Mouse (Mus musculus) liver, embryonic 13.5 days (tissue): ENCODE results near the gene Frmpd1. TPM values are rescaled to one million over a fixed set of nuclear protein-coding genes. Genes with fewer than 3 reads are reported as not detected.

ENCODE experiments used
- ATAC-seq: fragments of 200-750 bp; cut with Nextera tagmentation; 2 replicates; pipeline ENCODE4 v1.8.0; 2017; ENCODE audit warnings: low read depth, mild to moderate bottlenecking, moderate number of reproducible peaks, moderate library complexity
- DNase-seq: peaks from one replicate; pipeline ENCODE4 v3.0.0; 2022
- H3K27ac ChIP-seq: fragments of 300-500 bp; sonication (generic); 2 replicates; pipeline ENCODE4 v1.5.1; 2015; ENCODE audit warnings: moderate library complexity, mild to moderate bottlenecking, inconsistent platforms
- H3K27me3 ChIP-seq: fragments of 300-500 bp; sonication (generic); 2 replicates; pipeline ENCODE4 v1.6.1; 2015; ENCODE audit warnings: mild to moderate bottlenecking, inconsistent platforms
- H3K36me3 ChIP-seq: fragments of 300-500 bp; sonication (generic); 2 replicates; pipeline ENCODE4 v1.6.1; 2015; ENCODE audit warnings: mild to moderate bottlenecking, inconsistent platforms
- H3K4me1 ChIP-seq: fragments of 300-500 bp; sonication (generic); replicated peaks from 2 replicates; pipeline ENCODE4 v1.6.1; 2015; ENCODE audit warnings: inconsistent platforms
- H3K4me2 ChIP-seq: fragments of 300-500 bp; sonication (generic); 2 replicates; pipeline ENCODE4 v1.6.1; 2015; ENCODE audit warnings: inconsistent platforms, mild to moderate bottlenecking, moderate library complexity
- H3K4me3 ChIP-seq: fragments of 300-500 bp; sonication (generic); replicated peaks from 2 replicates; pipeline ENCODE4 v1.5.1; 2015; ENCODE audit warnings: mild to moderate bottlenecking, inconsistent platforms
- H3K9ac ChIP-seq: fragments of 300-500 bp; sonication (generic); 2 replicates; pipeline ENCODE4 v1.6.1; 2015; ENCODE audit warnings: mild to moderate bottlenecking, inconsistent platforms
- H3K9me3 ChIP-seq: fragments of 300-500 bp; sonication (generic); replicated peaks from 2 replicates; pipeline ENCODE4 v1.6.1; 2016; ENCODE audit warnings: inconsistent platforms
- WGBS: fragments of 180-500 bp; shearing (Covaris S2); methylation state at CpG from one replicate; pipeline ENCODE4 v1.1.7; 2015; ENCODE audit not compliant: insufficient replicate concordance; 5-methylcytosine and 5-hydroxymethylcytosine counted together
- polyA plus RNA-seq: library from polyadenylated mRNA; unstranded; fragments of >200 nt; fragmentation: Nextera tagmentation; extraction: Ambion mirVana; gene quantifications from 2 replicates; pipeline ENCODE4 v1.2.1, GENCODE M21; 2015

Gene Frmpd1
- polyA plus RNA-seq, 1 experiment from 2014 or later = 0.22 TPM

DNA sequence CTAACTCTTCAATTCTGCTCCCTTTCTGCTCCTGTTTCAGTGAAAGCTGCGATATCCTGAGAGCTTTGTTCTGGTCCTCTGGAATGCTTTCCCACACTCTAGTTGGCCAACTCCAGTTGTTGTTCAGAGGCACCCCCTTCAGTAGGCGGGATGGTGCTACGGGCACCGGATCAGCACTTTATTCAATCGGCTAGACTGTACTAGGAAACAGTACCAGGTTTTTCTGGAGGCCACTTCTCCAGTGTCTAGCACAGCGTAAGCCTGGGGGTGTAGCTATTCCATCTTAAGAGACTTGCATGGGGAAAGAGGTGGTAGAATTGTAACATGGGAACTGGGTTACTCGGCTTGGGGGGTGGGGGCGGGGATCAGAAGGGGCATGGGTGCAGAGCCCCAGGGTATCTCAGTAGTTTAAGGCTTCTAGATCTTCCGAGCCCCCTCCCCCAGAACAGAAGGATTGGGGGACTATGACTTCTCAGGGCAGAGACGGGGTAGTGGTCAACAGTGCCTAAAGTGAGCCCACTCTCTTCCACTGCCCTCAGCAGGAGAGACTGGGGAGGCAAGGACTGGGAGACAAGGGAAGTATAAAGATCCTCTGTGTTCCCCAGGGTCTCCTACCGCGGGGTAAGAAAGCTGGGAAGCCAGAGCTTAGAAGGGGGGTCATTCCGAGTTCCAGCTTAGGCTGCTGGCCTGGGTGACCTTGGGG lies 706 bp upstream of the Frmpd1 start:
- Histone ChIP-seq H3K4me1 (peaks cover 11% of the 10 kb centered on the region), H3K9ac (peak overlapping the region; percentile 57; the same call in 1 of the 2 replicates), H3K27me3 (peaks cover 85% of the 10 kb centered on the region), H3K36me3 (no peaks in the 10 kb centered on the region), H3K4me3 (peak overlapping the region; percentile 62), H3K27ac (no peak overlapping the region), H3K4me2 (peak overlapping the region; percentile 84), H3K9me3 (no peaks in the 10 kb centered on the region)
- WGBS = 30% methylated on average over 13 of the region's 13 CpGs
- 0 out of 2 replicates have a peak, but pooled peaks have one; percentile 5 for ATAC-seq
- no peak for DNase-seq

DNA sequence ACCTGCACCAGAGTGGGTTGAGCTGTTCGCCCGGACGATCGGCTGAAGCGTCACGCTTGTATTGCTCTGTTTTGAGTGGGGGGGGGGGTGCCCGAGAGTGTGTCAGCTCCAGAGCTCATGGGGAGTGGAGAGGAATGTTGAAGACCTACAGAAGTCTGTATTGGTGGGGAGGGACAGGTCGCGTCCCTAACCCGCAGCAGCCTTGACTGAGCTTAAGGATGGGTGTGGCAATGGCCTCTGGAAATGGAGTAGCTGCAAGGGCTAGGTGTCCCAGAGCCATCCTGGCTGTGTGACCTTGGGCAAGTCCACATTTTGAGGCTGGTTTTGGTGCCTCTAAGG lies 625 bp downstream of the Frmpd1 start:
- Histone ChIP-seq H3K27me3 (peaks cover 79% of the 10 kb centered on the region), H3K4me2 (peak overlapping the region; percentile 84), H3K4me3 (peak overlapping the region; percentile 62), H3K9ac (peak overlapping the region; percentile 57), H3K36me3 (no peaks in the 10 kb centered on the region), H3K9me3 (no peaks in the 10 kb centered on the region), H3K27ac (no peak overlapping the region), H3K4me1 (peaks cover 11% of the 10 kb centered on the region)
- WGBS = 4% methylated on average over 10 of the region's 10 CpGs
- DNase-seq (no peak), ATAC-seq (peak; percentile 5; the same call in 1 of the 2 replicates)

DNA sequence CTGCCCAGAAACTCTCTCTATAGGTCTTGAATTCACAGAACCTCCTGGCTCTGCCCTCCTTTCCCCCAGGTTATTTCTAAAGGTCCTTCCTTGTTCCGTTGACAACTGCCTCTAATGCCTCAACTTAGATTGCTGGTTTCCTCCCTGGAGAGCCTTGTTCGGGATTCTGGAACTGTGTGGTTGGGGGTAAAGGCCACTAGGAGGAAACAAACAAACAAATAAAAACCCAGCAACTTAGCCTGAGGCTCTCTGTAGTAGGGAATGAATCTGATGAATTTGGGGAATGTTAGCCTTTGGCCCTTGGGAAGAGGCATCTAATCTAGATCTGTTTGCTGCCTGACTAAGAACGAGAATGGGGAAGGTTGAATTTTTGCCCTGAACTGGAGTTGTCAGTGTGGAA lies 13.6 kb downstream of the Frmpd1 start:
- Histone ChIP-seq H3K4me3 (no peak overlapping the region), H3K4me2 (no peak overlapping the region), H3K9me3 (no peaks in the 10 kb centered on the region), H3K27me3 (no peaks in the 10 kb centered on the region), H3K36me3 (no peaks in the 10 kb centered on the region), H3K4me1 (no peaks in the 10 kb centered on the region), H3K27ac (no peak overlapping the region), H3K9ac (no peak overlapping the region)
- DNase-seq (no peak), ATAC-seq (no peak)
- WGBS = 53% methylated on average over 3 of the region's 3 CpGs

DNA sequence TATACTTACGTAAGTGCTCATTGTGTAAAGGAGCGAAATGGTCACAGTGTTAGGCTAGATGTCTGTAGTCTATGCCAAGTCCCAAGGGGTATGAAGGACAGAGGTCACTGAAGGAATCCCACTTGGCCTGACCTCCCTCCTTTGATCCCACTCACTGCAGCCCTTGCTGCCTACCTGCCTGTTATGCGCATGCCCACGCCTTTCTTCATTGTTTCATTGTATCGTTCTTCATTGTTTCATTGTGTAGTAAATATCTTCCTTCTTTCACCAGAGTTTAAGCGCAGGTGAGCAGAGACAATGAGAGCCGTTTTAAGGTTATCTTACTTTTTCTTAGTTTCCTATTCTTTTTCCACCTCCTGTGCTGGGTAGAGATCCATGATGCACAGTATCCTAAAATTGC lies 18.6 kb downstream of the Frmpd1 start:
- Histone ChIP-seq H3K9me3 (no peaks in the 10 kb centered on the region), H3K4me3 (no peak overlapping the region), H3K4me2 (no peak overlapping the region), H3K27me3 (no peaks in the 10 kb centered on the region), H3K27ac (no peak overlapping the region), H3K9ac (no peak overlapping the region), H3K36me3 (no peaks in the 10 kb centered on the region), H3K4me1 (no peaks in the 10 kb centered on the region)
- WGBS = 77% methylated on average over 7 of the region's 7 CpGs
- ATAC-seq (no peak), DNase-seq (no peak)

DNA sequence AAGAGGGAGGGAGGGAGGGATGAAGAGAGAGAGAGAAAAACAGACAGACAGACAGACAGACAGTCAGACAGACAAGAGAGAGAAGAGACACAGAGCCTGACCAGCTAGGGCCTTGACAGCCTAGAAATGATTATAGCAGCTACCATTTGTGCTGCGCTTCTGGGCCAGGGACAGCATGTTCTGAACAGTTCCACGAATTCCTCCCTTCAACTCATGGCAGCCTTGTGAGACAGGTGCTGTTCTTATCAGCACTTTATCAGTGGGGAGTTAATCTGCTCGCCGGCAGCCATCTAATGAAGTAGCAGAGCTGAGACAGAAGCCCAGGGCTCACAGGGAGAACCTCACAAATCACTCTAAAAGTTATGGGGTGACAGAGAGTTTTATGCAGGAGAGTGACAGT lies 22.8 kb downstream of the Frmpd1 start:
- Histone ChIP-seq H3K36me3 (no peaks in the 10 kb centered on the region), H3K4me1 (peaks cover 4% of the 10 kb centered on the region), H3K4me2 (no peak overlapping the region), H3K27ac (no peak overlapping the region), H3K9ac (no peak overlapping the region), H3K4me3 (no peak overlapping the region), H3K27me3 (no peaks in the 10 kb centered on the region), H3K9me3 (no peaks in the 10 kb centered on the region)
- no peak for ATAC-seq
- WGBS = 39% methylated on average over 4 of the region's 4 CpGs
- DNase-seq = no peak

DNA sequence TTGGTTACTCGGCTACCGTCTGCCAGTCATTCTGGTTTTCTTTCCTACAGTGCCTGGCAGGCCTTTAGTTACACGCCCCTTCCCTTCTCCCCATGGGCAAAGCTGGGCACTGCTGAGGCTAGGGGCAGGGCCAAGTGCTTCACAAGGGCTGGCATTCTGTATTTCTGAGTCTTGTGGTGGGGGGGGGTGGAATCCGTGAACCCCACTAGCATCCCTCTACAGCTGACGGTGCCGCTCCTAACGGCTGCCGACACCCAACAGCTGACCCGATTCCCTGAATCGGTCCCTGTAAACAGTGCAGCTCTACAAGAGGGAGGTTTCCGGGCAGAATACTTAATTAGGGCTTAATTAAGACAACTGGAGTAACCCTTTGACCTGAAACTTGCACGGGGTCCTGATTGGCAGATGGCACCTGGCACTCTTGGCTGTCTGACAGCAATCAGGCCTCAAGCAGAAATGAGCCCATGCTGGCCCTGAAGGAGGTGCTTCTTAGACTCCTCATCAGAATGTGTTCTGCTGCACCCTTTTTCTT lies 24.2 kb downstream of the Frmpd1 start:
- no peaks in the 10 kb centered on the region for H3K36me3 ChIP-seq
- H3K9ac ChIP-seq = no peak overlapping the region
- ATAC-seq (no peak), DNase-seq (no peak)
- peaks cover 9% of the 10 kb centered on the region for H3K4me1 ChIP-seq
- no peak overlapping the region for H3K4me2 ChIP-seq
- WGBS = 73% methylated on average over 12 of the region's 12 CpGs
- H3K4me3 ChIP-seq = no peak overlapping the region
- no peaks in the 10 kb centered on the region for H3K27me3 ChIP-seq
- H3K27ac ChIP-seq = no peak overlapping the region
- no peaks in the 10 kb centered on the region for H3K9me3 ChIP-seq

DNA sequence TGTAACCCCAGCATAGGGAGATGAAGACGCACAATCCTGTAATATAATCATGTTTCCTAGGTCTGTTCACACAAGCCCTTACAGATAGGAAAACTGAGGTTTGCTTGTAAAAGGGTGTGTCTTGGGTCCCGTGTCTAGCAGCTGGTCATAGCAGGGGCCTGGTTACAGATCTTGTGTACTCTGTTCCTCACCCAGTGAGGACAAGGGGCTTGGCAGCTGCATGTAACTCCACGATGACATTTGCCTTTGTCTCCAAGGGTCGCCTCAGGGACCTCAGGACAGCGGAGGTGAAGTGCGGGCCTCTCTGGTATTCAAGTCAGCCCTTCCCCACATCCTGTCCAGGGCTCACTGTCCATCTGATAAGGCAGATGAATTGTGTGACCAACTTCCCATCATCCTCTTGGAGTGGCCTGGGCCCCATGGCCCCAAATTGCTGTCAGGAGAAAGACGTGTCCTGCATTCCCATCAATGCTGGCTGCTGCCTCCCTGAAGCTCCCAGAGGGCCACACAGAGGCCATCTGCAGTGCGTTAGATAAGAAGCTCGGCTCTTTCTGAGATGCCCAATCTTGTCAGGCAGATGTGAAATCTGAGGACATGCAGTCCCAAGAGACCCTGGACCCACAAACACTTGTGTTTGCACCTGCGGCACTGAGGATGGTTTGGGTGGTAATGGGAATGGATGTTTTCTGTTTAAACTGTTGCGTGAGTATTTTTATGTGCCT lies 27.8 kb downstream of the Frmpd1 start:
- H3K9ac ChIP-seq = no peak overlapping the region
- H3K4me2 ChIP-seq = no peak overlapping the region
- DNase-seq (peak; percentile 13), ATAC-seq (no peak)
- H3K4me3 ChIP-seq = no peak overlapping the region
- no peaks in the 10 kb centered on the region for H3K36me3 ChIP-seq
- 25% methylated on average over 11 of the region's 11 CpGs for WGBS
- peaks cover 9% of the 10 kb centered on the region for H3K4me1 ChIP-seq
- no peak overlapping the region for H3K27ac ChIP-seq
- peaks cover 6% of the 10 kb centered on the region; the same call in 1 of the 2 replicates for H3K27me3 ChIP-seq
- no peaks in the 10 kb centered on the region for H3K9me3 ChIP-seq

DNA sequence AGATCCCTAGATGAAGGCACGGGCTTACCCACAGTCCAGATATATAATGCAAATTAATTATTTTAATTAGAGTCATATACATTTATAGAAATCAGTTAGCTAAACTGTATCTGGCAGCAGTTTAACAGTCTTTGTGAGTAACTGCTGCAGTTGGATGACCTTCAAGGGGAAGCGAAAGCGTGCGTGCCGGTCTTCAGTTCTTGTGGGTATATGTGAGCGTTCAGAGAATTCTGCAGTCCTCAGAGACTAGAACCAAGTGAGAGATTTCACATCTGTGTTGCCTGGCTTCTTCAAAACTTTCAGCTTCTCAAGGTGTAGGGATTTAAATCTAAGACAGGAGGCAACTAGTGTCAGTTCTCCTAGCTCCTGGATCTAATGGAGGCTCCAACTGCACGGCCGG lies 35.3 kb downstream of the Frmpd1 start:
- H3K27me3 ChIP-seq = peaks cover 7% of the 10 kb centered on the region
- no peak overlapping the region for H3K4me3 ChIP-seq
- no peak overlapping the region for H3K4me2 ChIP-seq
- H3K27ac ChIP-seq = no peak overlapping the region
- DNase-seq (no peak), ATAC-seq (no peak)
- H3K36me3 ChIP-seq = no peaks in the 10 kb centered on the region
- H3K9me3 ChIP-seq = no peaks in the 10 kb centered on the region
- WGBS = 81% methylated on average over 8 of the region's 8 CpGs
- H3K4me1 ChIP-seq = no peaks in the 10 kb centered on the region
- H3K9ac ChIP-seq = no peak overlapping the region

DNA sequence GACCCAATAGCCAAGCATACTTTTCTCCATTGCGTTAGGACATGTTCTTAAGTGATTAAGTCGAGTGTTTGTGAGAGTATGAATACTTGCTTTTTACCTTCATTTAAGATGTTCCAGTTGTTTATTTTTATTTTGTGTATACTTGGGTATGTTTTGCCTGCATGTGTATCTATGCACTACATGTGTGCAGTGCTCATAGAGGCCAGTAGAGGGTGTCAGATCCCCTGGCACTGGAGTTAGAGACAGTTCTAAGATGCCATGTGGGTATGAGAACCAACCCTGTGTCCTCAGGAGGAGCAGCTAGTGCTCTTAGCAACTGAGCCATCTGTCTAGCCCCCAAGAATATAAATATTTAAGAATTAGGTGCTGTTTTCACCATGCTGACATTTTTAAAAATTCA lies 37.7 kb downstream of the Frmpd1 start:
- WGBS = 68% methylated on average over 2 of the region's 2 CpGs
- DNase-seq = no peak
- no peaks in the 10 kb centered on the region for H3K9me3 ChIP-seq
- no peak overlapping the region for H3K27ac ChIP-seq
- H3K4me3 ChIP-seq = no peak overlapping the region
- H3K36me3 ChIP-seq = no peaks in the 10 kb centered on the region
- H3K27me3 ChIP-seq = peaks cover 2% of the 10 kb centered on the region
- no peak overlapping the region for H3K4me2 ChIP-seq
- no peaks in the 10 kb centered on the region for H3K4me1 ChIP-seq
- H3K9ac ChIP-seq = no peak overlapping the region
- no peak for ATAC-seq

DNA sequence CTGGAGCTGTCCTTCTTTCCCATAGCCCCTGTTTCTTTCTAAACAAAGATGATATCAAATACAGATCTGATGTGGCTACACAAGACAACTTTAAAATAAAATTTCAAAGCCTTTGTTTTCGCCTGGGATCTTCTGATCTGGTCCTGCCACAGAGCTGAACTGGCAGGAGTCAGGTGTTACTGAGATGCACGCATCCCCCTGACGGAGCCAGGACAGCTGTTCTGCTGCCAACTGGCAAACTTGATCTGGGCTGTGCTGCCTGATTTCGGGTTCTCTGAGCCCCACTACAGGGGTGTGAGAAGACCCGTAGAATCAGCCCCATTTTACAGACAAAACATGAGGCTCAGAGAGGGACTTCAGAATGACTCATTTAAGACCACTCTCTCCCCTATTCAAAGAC lies 45.6 kb downstream of the Frmpd1 start:
- H3K4me2 ChIP-seq = no peak overlapping the region
- no peak overlapping the region for H3K27ac ChIP-seq
- no peaks in the 10 kb centered on the region for H3K36me3 ChIP-seq
- no peak for DNase-seq
- no peak overlapping the region for H3K9ac ChIP-seq
- 65% methylated on average over 5 of the region's 5 CpGs for WGBS
- H3K4me3 ChIP-seq = no peak overlapping the region
- H3K9me3 ChIP-seq = no peaks in the 10 kb centered on the region
- no peaks in the 10 kb centered on the region for H3K27me3 ChIP-seq
- no peak for ATAC-seq
- no peaks in the 10 kb centered on the region for H3K4me1 ChIP-seq

DNA sequence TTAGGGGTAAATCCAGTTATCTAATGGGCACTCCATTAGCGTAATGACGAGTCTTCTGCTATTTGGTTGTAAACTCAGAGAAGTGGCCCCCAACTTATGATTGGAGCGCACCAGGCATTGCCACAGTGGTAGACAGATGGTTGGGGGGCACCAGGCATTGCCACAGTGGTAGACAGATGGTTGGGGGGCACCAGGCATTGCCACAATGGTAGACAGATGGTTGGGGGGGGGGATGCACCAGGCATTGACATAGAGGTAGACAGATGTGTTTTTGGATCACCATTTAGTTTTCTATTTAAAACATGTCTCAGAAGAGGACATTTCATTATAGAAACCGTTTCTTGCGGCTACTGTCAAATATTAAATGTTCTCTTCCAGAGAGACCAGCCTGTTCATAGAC lies 53.6 kb downstream of the Frmpd1 start:
- DNase-seq (no peak), ATAC-seq (no peak)
- no peak overlapping the region for H3K9ac ChIP-seq
- H3K4me3 ChIP-seq = no peak overlapping the region
- H3K27ac ChIP-seq = no peak overlapping the region
- 85% methylated on average over 5 of the region's 5 CpGs for WGBS
- H3K9me3 ChIP-seq = no peaks in the 10 kb centered on the region
- H3K4me1 ChIP-seq = peaks cover 20% of the 10 kb centered on the region
- H3K36me3 ChIP-seq = no peaks in the 10 kb centered on the region
- no peaks in the 10 kb centered on the region for H3K27me3 ChIP-seq
- H3K4me2 ChIP-seq = no peak overlapping the region
